In the genomic region with DNA sequence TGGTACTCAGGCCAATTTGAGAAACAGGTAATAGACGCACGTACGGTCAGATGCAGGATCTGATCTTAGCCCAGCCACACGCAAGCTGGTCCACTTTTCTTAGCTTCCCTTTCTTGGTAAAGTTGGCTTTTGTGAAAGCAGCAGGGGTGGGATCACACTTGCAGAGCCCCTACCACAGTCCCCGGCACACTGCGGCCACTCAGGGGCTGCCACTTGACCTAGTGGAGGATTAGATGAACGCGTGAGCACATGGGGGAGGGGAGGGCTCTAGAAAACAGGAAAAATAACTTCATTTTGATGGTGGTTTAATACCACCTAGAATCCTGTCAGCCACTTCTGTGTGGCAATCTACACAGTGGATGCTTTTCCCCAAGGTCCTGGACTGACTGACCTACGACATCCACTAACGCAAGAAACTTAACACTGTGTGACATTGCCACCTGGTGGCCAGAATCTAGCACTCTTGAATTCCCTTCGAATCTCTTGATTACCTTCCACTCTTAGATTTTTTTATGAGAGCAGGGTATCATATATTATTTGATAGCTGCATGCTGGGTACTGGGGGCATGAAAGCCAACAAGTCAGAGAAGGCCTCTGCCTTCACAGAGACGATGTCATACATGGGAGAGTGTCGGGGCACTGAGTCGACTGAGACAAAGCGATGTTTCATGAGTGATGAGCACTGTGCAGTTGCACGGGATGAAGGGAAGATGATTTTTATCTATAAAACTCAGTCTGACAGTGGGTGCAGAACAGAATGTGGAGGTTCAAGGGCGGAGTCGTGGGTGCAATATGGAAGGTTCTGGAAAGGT, we compare ENCODE assay signal across 7 mouse cellular contexts.
A peak's percentile ranks its signal among the peaks of the same experiment; 100 is the strongest.
DNase-seq lines count a peak whose midpoint lies in the region; ATAC-seq and TF ChIP-seq lines count a peak whose summit lies in the region.

No protein-coding gene starts in this region.

- 58% methylated on average over 18 of the region's 18 CpGs for whole genome bisulfite sequencing in heart, embryonic 10.5 days
- WGBS in kidney, postnatal 0 days, result 69% methylated on average over 18 of the region's 18 CpGs
- 61% methylated on average over 18 of the region's 18 CpGs for whole genome bisulfite sequencing in lung, adult 2 months

- no peaks in the 10 kb centered on the region for H3K36me3 ChIP-seq in heart, embryonic 10.5 days
- no peaks in the 10 kb centered on the region for H3K36me3 ChIP-seq in kidney, postnatal 0 days (ENCODE audit: insufficient read depth, low read length)

- H3K9me3 ChIP-seq in heart, embryonic 10.5 days, result no peaks in the 10 kb centered on the region
- H3K9me3 ChIP-seq in kidney, postnatal 0 days (replicated peaks; ENCODE audit: low read length), result no peaks in the 10 kb centered on the region

- H3K4me3 ChIP-seq in heart, embryonic 10.5 days, result no peak overlapping the region
- H3K4me3 ChIP-seq in kidney, postnatal 0 days (replicated peaks; ENCODE audit: low read depth, low read length), result no peak overlapping the region
- no peak overlapping the region for H3K4me3 ChIP-seq in lung, adult 2 months (replicated peaks; ENCODE audit: extremely low read depth, low read depth, low read length)

- peak; percentile 69 for DNase-seq in ES-CJ7 (ENCODE audit: low read depth, low spot score)
- DNase-seq in adipocyte (ENCODE audit: low spot score), result peak; percentile 69
- peak; percentile 90 for DNase-seq in embryo, embryonic 10.5 days (ENCODE audit: low spot score)
- DNase-seq in heart, embryonic 10.5 days (ENCODE audit: low spot score), result peak; percentile 86
- peak; percentile 89 for DNase-seq in kidney, postnatal 0 days (ENCODE audit: low spot score)
- DNase-seq in lung, adult 2 months, result peak; percentile 68
- peak; percentile 54 to 63 for DNase-seq in right cerebral cortex, postnatal 10 days (ENCODE audit: low spot score in 2 of 2)

- TF ChIP-seq CTCF in kidney, postnatal 0 days (IDR thresholded peaks at IDR 0.05; ENCODE audit: low read depth), result peak; percentile 93
- TF ChIP-seq CTCF in lung, adult 2 months (IDR thresholded peaks at IDR 0.05; ENCODE audit: insufficient read depth, low read length), result no peak

- no peak overlapping the region for H3K4me2 ChIP-seq in kidney, postnatal 0 days (ENCODE audit: low read length)

- H3K4me1 ChIP-seq in heart, embryonic 10.5 days, result peaks cover 45% of the 10 kb centered on the region
- H3K4me1 ChIP-seq in kidney, postnatal 0 days (replicated peaks; ENCODE audit: insufficient read depth, low read length), result no peaks in the 10 kb centered on the region
- no peaks in the 10 kb centered on the region for H3K4me1 ChIP-seq in lung, adult 2 months (ENCODE audit: control insufficient read depth, insufficient read depth, low read length)

- ATAC-seq in kidney, postnatal 0 days (replicated peaks; ENCODE audit: low FRiP score, low read depth), result peak; percentile 43; the same call in 1 of the 2 replicates

- peak overlapping the region; percentile 67; the same call in 1 of the 2 replicates for H3K27ac ChIP-seq in heart, embryonic 10.5 days
- H3K27ac ChIP-seq in kidney, postnatal 0 days, result no peak overlapping the region

- TF ChIP-seq POLR2A in lung, adult 2 months (IDR thresholded peaks at IDR 0.05; ENCODE audit: borderline replicate concordance, extremely low read depth, low read depth, low read length), result no peak

- no peak overlapping the region for H3K9ac ChIP-seq in kidney, postnatal 0 days (ENCODE audit: low read depth, low read length)

- H3K27me3 ChIP-seq in heart, embryonic 10.5 days (ENCODE audit: insufficient read depth, poor library complexity, severe bottlenecking), result no peaks in the 10 kb centered on the region
- H3K27me3 ChIP-seq in kidney, postnatal 0 days (ENCODE audit: insufficient read depth, low read length), result no peaks in the 10 kb centered on the region
